Comparison of ENCODE assay signal across 8 mouse cellular contexts in the genomic region with DNA sequence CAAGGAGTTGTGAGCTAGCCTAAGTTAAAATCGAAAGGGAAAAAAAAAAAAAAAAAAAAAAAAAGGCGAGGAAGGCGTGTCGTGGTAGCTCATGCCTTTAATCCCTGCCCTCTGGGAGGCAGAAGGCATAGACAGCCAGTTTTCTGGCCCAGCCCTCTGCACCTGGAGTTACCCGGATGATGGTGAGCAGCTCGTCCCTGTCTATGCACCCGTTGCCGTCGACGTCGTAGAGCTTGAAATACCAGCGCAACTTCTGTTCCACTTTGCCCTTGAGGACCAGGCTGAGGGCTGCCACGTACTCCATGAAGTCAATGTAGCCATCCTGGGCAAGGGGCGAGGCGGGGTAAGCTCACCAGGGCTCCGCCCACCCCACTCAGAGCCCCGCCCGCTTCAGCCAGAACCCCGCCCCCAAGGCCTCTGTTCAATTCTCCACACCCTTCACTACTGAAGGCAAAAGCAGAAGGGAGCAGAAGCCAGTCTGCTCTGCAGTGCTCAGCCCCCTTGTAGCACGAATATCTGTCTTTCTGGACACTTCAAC. TPM values are rescaled to one million over a fixed set of nuclear protein-coding genes. Genes with fewer than 3 reads are reported as not detected.
DNase-seq lines count a peak whose midpoint lies in the region; ATAC-seq and TF ChIP-seq lines count a peak whose summit lies in the region.

No protein-coding gene starts in this region.

- peak overlapping the region; percentile 19; the same call in 1 of the 2 replicates for H3K27ac ChIP-seq in MEL (ENCODE audit: control insufficient read depth, low read depth, low read length)
- peak overlapping the region; percentile 61 for H3K27ac ChIP-seq in bone marrow macrophage, adult 2 months (ENCODE audit: insufficient read depth, low read depth, low read length)
- H3K27ac ChIP-seq in forebrain, postnatal 0 days (ENCODE audit: low read depth, low read length), result no peak overlapping the region
- H3K27ac ChIP-seq in hindbrain, embryonic 15.5 days (replicated peaks), result no peak overlapping the region
- H3K27ac ChIP-seq in liver, adult 2 months (replicated peaks; ENCODE audit: insufficient read depth, low read depth, low read length), result no peak overlapping the region; the same call in 1 of the 2 replicates
- no peak overlapping the region for H3K27ac ChIP-seq in midbrain, postnatal 0 days (ENCODE audit: low read depth, low read length)

- no peak for TF ChIP-seq CTCF in MEL (IDR thresholded peaks at IDR 0.05 in 2 of 3, conservative IDR thresholded peaks at IDR 0.05 in 1 of 3; ENCODE audit: control insufficient read depth in 1 of 3, insufficient read depth in 1 of 3, low read depth in 2 of 3, low read length in 3 of 3, poor library complexity in 1 of 3, severe bottlenecking in 1 of 3)
- no peak for TF ChIP-seq CTCF in bone marrow macrophage, adult 2 months (IDR thresholded peaks at IDR 0.05; ENCODE audit: low read depth, low read length)
- TF ChIP-seq CTCF in forebrain, postnatal 0 days (IDR thresholded peaks at IDR 0.05; ENCODE audit: low read depth), result no peak
- no peak for TF ChIP-seq CTCF in liver, adult 2 months (IDR thresholded peaks at IDR 0.05; ENCODE audit: low read depth, low read length)
- no peak for TF ChIP-seq CTCF in midbrain, postnatal 0 days (IDR thresholded peaks at IDR 0.05)

- peak overlapping the region; percentile 76 for H3K9ac ChIP-seq in MEL (ENCODE audit: control insufficient read depth, low read depth, low read length, poor library complexity, severe bottlenecking)
- no peak overlapping the region for H3K9ac ChIP-seq in forebrain, postnatal 0 days
- no peak overlapping the region for H3K9ac ChIP-seq in hindbrain, embryonic 15.5 days
- H3K9ac ChIP-seq in liver, adult 2 months (ENCODE audit: low read depth, low read length), result peak overlapping the region; percentile 31
- H3K9ac ChIP-seq in midbrain, postnatal 0 days (replicated peaks; ENCODE audit: low read length, poor library complexity, severe bottlenecking), result no peak overlapping the region

- no peaks in the 10 kb centered on the region for H3K36me3 ChIP-seq in MEL (ENCODE audit: control insufficient read depth in 1 of 2, insufficient read depth in 2 of 2, low read length in 2 of 2)
- no peaks in the 10 kb centered on the region for H3K36me3 ChIP-seq in forebrain, postnatal 0 days (ENCODE audit: insufficient read depth)
- no peaks in the 10 kb centered on the region for H3K36me3 ChIP-seq in hindbrain, embryonic 15.5 days
- no peaks in the 10 kb centered on the region for H3K36me3 ChIP-seq in liver, adult 2 months (ENCODE audit: control insufficient read depth, insufficient read depth, low read length)
- no peaks in the 10 kb centered on the region for H3K36me3 ChIP-seq in midbrain, postnatal 0 days (ENCODE audit: insufficient read depth, low read length)

- 7% methylated on average over 19 of the region's 20 CpGs for WGBS in forebrain, postnatal 0 days
- WGBS in hindbrain, embryonic 15.5 days, result 6% methylated on average over 19 of the region's 20 CpGs
- whole genome bisulfite sequencing in liver, adult 2 months, result 3% methylated on average over 20 of the region's 20 CpGs
- WGBS in midbrain, postnatal 0 days, result 2% methylated on average over 18 of the region's 20 CpGs

- H3K27me3 ChIP-seq in MEL (ENCODE audit: control insufficient read depth in 1 of 2, insufficient read depth in 2 of 2, low read length in 2 of 2), result no peaks in the 10 kb centered on the region
- H3K27me3 ChIP-seq in forebrain, postnatal 0 days (ENCODE audit: insufficient read depth, low read length), result no peaks in the 10 kb centered on the region; the same call in 1 of the 2 replicates
- H3K27me3 ChIP-seq in hindbrain, embryonic 15.5 days, result peaks cover 12% of the 10 kb centered on the region
- H3K27me3 ChIP-seq in liver, adult 2 months (ENCODE audit: control insufficient read depth, insufficient read depth, low read length), result no peaks in the 10 kb centered on the region
- H3K27me3 ChIP-seq in midbrain, postnatal 0 days (ENCODE audit: insufficient read depth, low read length), result peaks cover 14% of the 10 kb centered on the region; the same call in 1 of the 2 replicates

- TF ChIP-seq RAD21 in MEL (IDR thresholded peaks at IDR 0.05; ENCODE audit: low read depth, low read length), result no peak

- ATAC-seq in forebrain, postnatal 0 days, result peak; percentile 48; the same call in 1 of the 2 replicates
- ATAC-seq in hindbrain, embryonic 15.5 days (ENCODE audit: low FRiP score, low read depth), result peak; percentile 48; the same call in 1 of the 2 replicates
- peak; percentile 44; the same call in 1 of the 2 replicates for ATAC-seq in midbrain, postnatal 0 days (ENCODE audit: low FRiP score)

- peak in 1 of 2 experiments; percentile 50; a peak in 1 of 4 replicates for TF ChIP-seq POLR2A in MEL (IDR thresholded peaks at IDR 0.05; ENCODE audit: control insufficient read depth in 1 of 2, insufficient read depth in 1 of 2, low read depth in 1 of 2, low read length in 2 of 2, poor library complexity in 1 of 2)
- TF ChIP-seq POLR2A in bone marrow macrophage, adult 2 months (IDR thresholded peaks at IDR 0.05; ENCODE audit: borderline replicate concordance, low read depth, low read length), result no peak; the same call in 1 of the 2 replicates
- TF ChIP-seq POLR2A in liver, adult 2 months (IDR thresholded peaks at IDR 0.05; ENCODE audit: extremely low read depth, insufficient read depth, low read length), result no peak

- H3K79me2 ChIP-seq in MEL (ENCODE audit: control insufficient read depth, insufficient read depth, low read length, poor library complexity), result no peaks in the 10 kb centered on the region
- H3K79me2 ChIP-seq in liver, adult 2 months (ENCODE audit: control insufficient read depth, insufficient read depth, low read length), result no peaks in the 10 kb centered on the region

- peaks cover 0 to 7% of the 10 kb centered on the region in 2 experiments; a peak in 1 of 4 replicates for H3K4me1 ChIP-seq in MEL (ENCODE audit: control insufficient read depth in 1 of 2, insufficient read depth in 2 of 2, low read length in 2 of 2)
- peaks cover 5% of the 10 kb centered on the region; the same call in 1 of the 2 replicates for H3K4me1 ChIP-seq in bone marrow macrophage, adult 2 months (ENCODE audit: control insufficient read depth, insufficient read depth, low read length)
- H3K4me1 ChIP-seq in forebrain, postnatal 0 days (ENCODE audit: insufficient read depth), result no peaks in the 10 kb centered on the region
- H3K4me1 ChIP-seq in hindbrain, embryonic 15.5 days (replicated peaks), result peaks cover 13% of the 10 kb centered on the region
- peaks cover 6% of the 10 kb centered on the region for H3K4me1 ChIP-seq in liver, adult 2 months (ENCODE audit: control insufficient read depth, insufficient read depth, low read length)
- H3K4me1 ChIP-seq in midbrain, postnatal 0 days (ENCODE audit: insufficient read depth, low read length), result no peaks in the 10 kb centered on the region

- no peaks in the 10 kb centered on the region for H3K9me3 ChIP-seq in MEL (replicated peaks; ENCODE audit: insufficient read depth, low read length)
- H3K9me3 ChIP-seq in forebrain, postnatal 0 days (ENCODE audit: low read length), result no peaks in the 10 kb centered on the region
- H3K9me3 ChIP-seq in hindbrain, embryonic 15.5 days, result no peaks in the 10 kb centered on the region
- no peaks in the 10 kb centered on the region for H3K9me3 ChIP-seq in midbrain, postnatal 0 days (ENCODE audit: low read length)

- peak overlapping the region; percentile 39 for H3K4me2 ChIP-seq in forebrain, postnatal 0 days (ENCODE audit: low read depth)
- H3K4me2 ChIP-seq in hindbrain, embryonic 15.5 days, result peak overlapping the region; percentile 51
- peak overlapping the region; percentile 32 for H3K4me2 ChIP-seq in midbrain, postnatal 0 days (ENCODE audit: low read depth, low read length, poor library complexity, severe bottlenecking)

- DNase-seq in MEL (ENCODE audit: low read depth, low spot score), result peak; percentile 93
- no peak for DNase-seq in forebrain, postnatal 0 days
- DNase-seq in liver, adult 2 months (ENCODE audit: extremely low read depth, low read depth, low spot score), result peak; percentile 82
- peak; percentile 21 for DNase-seq in midbrain, postnatal 0 days (ENCODE audit: low spot score)
- DNase-seq in testis, postnatal 10 days (ENCODE audit: low spot score), result peak; percentile 78
- no peak for DNase-seq in left cerebral cortex, adult 11 months (ENCODE audit: low spot score)

- TF ChIP-seq EP300 in MEL (IDR thresholded peaks at IDR 0.05; ENCODE audit: low read depth in 1 of 2, low read length in 2 of 2), result no peak

- peak overlapping the region; percentile 52 to 91 for H3K4me3 ChIP-seq in MEL (ENCODE audit: control insufficient read depth in 1 of 2, insufficient read depth in 1 of 2, low read depth in 2 of 2, low read length in 2 of 2)
- peak overlapping the region; percentile 70 for H3K4me3 ChIP-seq in bone marrow macrophage, adult 2 months (ENCODE audit: insufficient read depth, low read length)
- H3K4me3 ChIP-seq in forebrain, postnatal 0 days (ENCODE audit: low read depth, low read length), result peak overlapping the region; percentile 18; the same call in 1 of the 2 replicates
- H3K4me3 ChIP-seq in hindbrain, embryonic 15.5 days, result peak overlapping the region; percentile 25
- H3K4me3 ChIP-seq in liver, adult 2 months (ENCODE audit: insufficient read depth, low read depth, low read length), result peak overlapping the region; percentile 43
- H3K4me3 ChIP-seq in midbrain, postnatal 0 days (ENCODE audit: low read depth, low read length), result 0 out of 2 replicates have a peak overlapping the region, but pooled peaks have one; percentile 5

RNA-seq across cellular contexts. Expression of gene Guca1a, which starts 4.9 kb away (rescaled TPM):
- 1.5 and 2.3 TPM in 2 replicates for total RNA-seq in MEL (2012; rRNA removed)
- polyA plus RNA-seq in MEL (2012; ENCODE audit: insufficient read depth in 1 of 2, insufficient read length in 2 of 2, low read depth in 1 of 2, low replicate concordance in 2 of 2, missing spikeins in 1 of 2), result 1 to 10 TPM in 1 of 2 experiments, not detected in 1; 3.2 TPM
- polyA plus RNA-seq in bone marrow macrophage, adult 2 months (2012; ENCODE audit: insufficient read depth, insufficient read length, missing spikeins), result 20.0 and 22.0 TPM in 2 replicates
- 0.23 TPM in 1 of 2 replicates, not detected in the other for total RNA-seq in forebrain, postnatal 0 days (2014; rRNA removed)
- 0.33 and 0.59 TPM in 2 replicates for polyA plus RNA-seq in forebrain, postnatal 0 days (2015; fragmentation: Nextera tagmentation; extraction: Ambion mirVana)
- 0.56 and 0.70 TPM in 2 replicates for polyA plus RNA-seq in hindbrain, embryonic 15.5 days (2015; fragmentation: Nextera tagmentation; extraction: Ambion mirVana)
- total RNA-seq in liver, adult 2 months (2014; rRNA removed), result 0.55 and 2.3 TPM in 2 replicates
- 2.7 and 2.8 TPM in 2 replicates for polyA plus RNA-seq in liver, adult 2 months (2012; rRNA removed)
- not detected in 2 replicates for total RNA-seq in midbrain, postnatal 0 days (2014; rRNA removed)
- 1.3 and 1.5 TPM in 2 replicates for polyA plus RNA-seq in midbrain, postnatal 0 days (2015; fragmentation: Nextera tagmentation; extraction: Ambion mirVana)

RNA-seq across cellular contexts. Expression of gene Guca1b, which starts 10.3 kb away (rescaled TPM):
- 0.85 and 1.3 TPM in 2 replicates for total RNA-seq in MEL (2012; rRNA removed)
- polyA plus RNA-seq in MEL (2012; ENCODE audit: insufficient read depth in 1 of 2, insufficient read length in 2 of 2, low read depth in 1 of 2, low replicate concordance in 2 of 2, missing spikeins in 1 of 2), result 1 to 10 TPM in 1 of 2 experiments, not detected in 1; 3.1 TPM
- 0.99 TPM in 2 replicates for polyA plus RNA-seq in bone marrow macrophage, adult 2 months (2012; ENCODE audit: insufficient read depth, insufficient read length, missing spikeins)
- 0.15 and 0.33 TPM in 2 replicates for total RNA-seq in forebrain, postnatal 0 days (2014; rRNA removed)
- 0.18 TPM in 1 of 2 replicates, not detected in the other for polyA plus RNA-seq in forebrain, postnatal 0 days (2015; fragmentation: Nextera tagmentation; extraction: Ambion mirVana)
- 0.62 and 0.67 TPM in 2 replicates for polyA plus RNA-seq in hindbrain, embryonic 15.5 days (2015; fragmentation: Nextera tagmentation; extraction: Ambion mirVana)
- 0.54 TPM in 1 of 2 replicates, not detected in the other for total RNA-seq in liver, adult 2 months (2014; rRNA removed)
- 0.65 and 0.71 TPM in 2 replicates for polyA plus RNA-seq in liver, adult 2 months (2012; rRNA removed)
- total RNA-seq in midbrain, postnatal 0 days (2014; rRNA removed), result 0.52 TPM in 1 of 2 replicates, not detected in the other
- polyA plus RNA-seq in midbrain, postnatal 0 days (2015; fragmentation: Nextera tagmentation; extraction: Ambion mirVana), result 0.31 and 0.33 TPM in 2 replicates

RNA-seq across cellular contexts. Expression of gene Mrps10, which starts 26.8 kb away (rescaled TPM):
- 75.2 and 78.9 TPM in 2 replicates for total RNA-seq in MEL (2012; rRNA removed)
- polyA plus RNA-seq in MEL (2012; ENCODE audit: insufficient read depth in 1 of 2, insufficient read length in 2 of 2, low read depth in 1 of 2, low replicate concordance in 2 of 2, missing spikeins in 1 of 2), result 100 to 1,000 TPM; 107 to 442 TPM
- 20.5 and 22.7 TPM in 2 replicates for polyA plus RNA-seq in bone marrow macrophage, adult 2 months (2012; ENCODE audit: insufficient read depth, insufficient read length, missing spikeins)
- 28.6 and 42.4 TPM in 2 replicates for total RNA-seq in forebrain, postnatal 0 days (2014; rRNA removed)
- 75.0 and 83.5 TPM in 2 replicates for polyA plus RNA-seq in forebrain, postnatal 0 days (2015; fragmentation: Nextera tagmentation; extraction: Ambion mirVana)
- polyA plus RNA-seq in hindbrain, embryonic 15.5 days (2015; fragmentation: Nextera tagmentation; extraction: Ambion mirVana), result 66.4 and 70.3 TPM in 2 replicates
- total RNA-seq in liver, adult 2 months (2014; rRNA removed), result 33.7 and 38.5 TPM in 2 replicates
- polyA plus RNA-seq in liver, adult 2 months (2012; rRNA removed), result 33.9 and 35.3 TPM in 2 replicates
- 28.4 and 33.3 TPM in 2 replicates for total RNA-seq in midbrain, postnatal 0 days (2014; rRNA removed)
- polyA plus RNA-seq in midbrain, postnatal 0 days (2015; fragmentation: Nextera tagmentation; extraction: Ambion mirVana), result 70.1 and 79.4 TPM in 2 replicates

RNA-seq across cellular contexts. Expression of gene AI661453, which starts 41.0 kb away (rescaled TPM):
- total RNA-seq in MEL (2012; rRNA removed), result not detected in 2 replicates
- polyA plus RNA-seq in MEL (2012; ENCODE audit: insufficient read depth in 1 of 2, insufficient read length in 2 of 2, low read depth in 1 of 2, low replicate concordance in 2 of 2, missing spikeins in 1 of 2), result not detected
- 2.8 and 3.0 TPM in 2 replicates for polyA plus RNA-seq in bone marrow macrophage, adult 2 months (2012; ENCODE audit: insufficient read depth, insufficient read length, missing spikeins)
- total RNA-seq in forebrain, postnatal 0 days (2014; rRNA removed), result 0.05 and 0.08 TPM in 2 replicates
- polyA plus RNA-seq in forebrain, postnatal 0 days (2015; fragmentation: Nextera tagmentation; extraction: Ambion mirVana), result 0.22 TPM in 1 of 2 replicates, not detected in the other
- 0.10 and 0.47 TPM in 2 replicates for polyA plus RNA-seq in hindbrain, embryonic 15.5 days (2015; fragmentation: Nextera tagmentation; extraction: Ambion mirVana)
- 2.4 and 6.2 TPM in 2 replicates for total RNA-seq in liver, adult 2 months (2014; rRNA removed)
- 5.7 and 6.3 TPM in 2 replicates for polyA plus RNA-seq in liver, adult 2 months (2012; rRNA removed)
- 0.19 and 0.93 TPM in 2 replicates for total RNA-seq in midbrain, postnatal 0 days (2014; rRNA removed)
- 0.13 and 0.19 TPM in 2 replicates for polyA plus RNA-seq in midbrain, postnatal 0 days (2015; fragmentation: Nextera tagmentation; extraction: Ambion mirVana)

RNA-seq across cellular contexts. Expression of gene 1700001C19Rik, which starts 41.7 kb away (rescaled TPM):
- not detected in 2 replicates for total RNA-seq in MEL (2012; rRNA removed)
- polyA plus RNA-seq in MEL (2012; ENCODE audit: insufficient read depth in 1 of 2, insufficient read length in 2 of 2, low read depth in 1 of 2, low replicate concordance in 2 of 2, missing spikeins in 1 of 2), result not detected
- 0.34 and 0.67 TPM in 2 replicates for polyA plus RNA-seq in bone marrow macrophage, adult 2 months (2012; ENCODE audit: insufficient read depth, insufficient read length, missing spikeins)
- 0.14 and 0.31 TPM in 2 replicates for total RNA-seq in forebrain, postnatal 0 days (2014; rRNA removed)
- polyA plus RNA-seq in forebrain, postnatal 0 days (2015; fragmentation: Nextera tagmentation; extraction: Ambion mirVana), result 0.33 and 0.35 TPM in 2 replicates
- 0.47 and 0.74 TPM in 2 replicates for polyA plus RNA-seq in hindbrain, embryonic 15.5 days (2015; fragmentation: Nextera tagmentation; extraction: Ambion mirVana)
- 12.2 and 16.2 TPM in 2 replicates for total RNA-seq in liver, adult 2 months (2014; rRNA removed)
- polyA plus RNA-seq in liver, adult 2 months (2012; rRNA removed), result 11.7 and 12.2 TPM in 2 replicates
- total RNA-seq in midbrain, postnatal 0 days (2014; rRNA removed), result 0.22 and 2.5 TPM in 2 replicates
- 0.46 and 0.48 TPM in 2 replicates for polyA plus RNA-seq in midbrain, postnatal 0 days (2015; fragmentation: Nextera tagmentation; extraction: Ambion mirVana)

Comparison
In these comparisons a context has a peak if more than half of its experiments do, and no peak if none do; other contexts are left out.
1. DNase-seq: peak in MEL (single experiment), liver, adult 2 months (single experiment), midbrain, postnatal 0 days (single experiment) and testis, postnatal 10 days (single experiment); none in forebrain, postnatal 0 days (single experiment) and left cerebral cortex, adult 11 months (single experiment).
2. H3K27ac ChIP-seq: peak in MEL (single experiment) and bone marrow macrophage, adult 2 months (single experiment); none in forebrain, postnatal 0 days (single experiment), hindbrain, embryonic 15.5 days (single experiment), liver, adult 2 months (single experiment) and midbrain, postnatal 0 days (single experiment).
3. H3K4me3 ChIP-seq: peak in every context shown above with its lines; median percentile 72 in MEL; 70 in bone marrow macrophage, adult 2 months; 43 in liver, adult 2 months; 25 in hindbrain, embryonic 15.5 days; 18 in forebrain, postnatal 0 days; 5 in midbrain, postnatal 0 days.
4. H3K9ac ChIP-seq: peak in MEL (single experiment) and liver, adult 2 months (single experiment); none in forebrain, postnatal 0 days (single experiment), hindbrain, embryonic 15.5 days (single experiment) and midbrain, postnatal 0 days (single experiment).
5. Peak in every context shown above with its lines, with median percentiles within 50 percentile points of each other: ATAC-seq and H3K4me2 ChIP-seq.